Mouse (Mus musculus) G1E-ER4 (cell line): Measurements from ENCODE around the gene Tusc2. TPM values are rescaled to one million over a fixed set of nuclear protein-coding genes. Genes with fewer than 3 reads are reported as not detected.

Experiments
- GATA1 ChIP-seq: IDR thresholded peaks from one replicate; pipeline ENCODE4 v1.8.0; 2012; ENCODE audit warnings: low read length, inconsistent platforms
- polyA plus RNA-seq: library from polyadenylated mRNA; stranded (reverse); fragments of >175 nt; gene quantifications from 2 replicates; pipeline ENCODE4 v1.2.3, GENCODE M21; 2012

The Tusc2 gene
- polyA plus RNA-seq, 1 experiment: 31.3 TPM

DNA sequence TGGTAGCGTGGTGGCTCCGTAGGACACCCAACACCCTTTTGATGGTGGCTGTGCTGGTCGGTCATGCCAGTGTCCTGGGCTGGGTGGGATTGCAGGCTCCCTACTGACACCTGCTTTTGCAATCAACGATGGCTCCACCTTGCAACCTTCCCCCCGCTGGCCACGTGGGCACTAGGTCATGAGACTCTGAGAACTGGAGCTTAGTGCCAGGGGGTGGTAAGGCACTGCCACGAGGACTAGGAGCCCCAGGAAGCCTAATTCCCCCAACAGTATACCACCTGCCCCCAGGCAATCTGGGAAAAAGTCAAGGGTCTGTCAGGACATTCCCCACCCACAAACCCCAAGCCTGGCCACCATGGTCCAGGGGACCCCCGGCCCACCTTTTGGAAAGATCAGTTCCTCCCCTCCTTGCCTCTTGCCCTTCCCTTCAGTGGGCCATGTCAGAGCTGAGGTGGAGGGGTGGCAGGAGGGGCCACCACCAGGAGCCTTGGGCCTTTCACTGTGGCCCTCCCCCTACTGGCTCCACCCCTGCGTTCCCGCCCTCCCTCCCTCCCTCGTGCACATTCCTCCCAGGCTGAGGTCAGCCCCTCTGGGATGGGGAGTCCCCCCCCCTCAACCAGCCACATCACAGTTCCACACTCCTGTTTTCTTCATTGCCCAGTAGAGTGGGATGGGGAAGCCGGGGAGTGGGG lies 45.8 kb downstream of the Tusc2 start, which contains the start of gene Sema3b:
Sema3b (minus strand) TSS at position 489 of the 692 bp plus-strand sequence.
- no peak for TF ChIP-seq GATA1

DNA sequence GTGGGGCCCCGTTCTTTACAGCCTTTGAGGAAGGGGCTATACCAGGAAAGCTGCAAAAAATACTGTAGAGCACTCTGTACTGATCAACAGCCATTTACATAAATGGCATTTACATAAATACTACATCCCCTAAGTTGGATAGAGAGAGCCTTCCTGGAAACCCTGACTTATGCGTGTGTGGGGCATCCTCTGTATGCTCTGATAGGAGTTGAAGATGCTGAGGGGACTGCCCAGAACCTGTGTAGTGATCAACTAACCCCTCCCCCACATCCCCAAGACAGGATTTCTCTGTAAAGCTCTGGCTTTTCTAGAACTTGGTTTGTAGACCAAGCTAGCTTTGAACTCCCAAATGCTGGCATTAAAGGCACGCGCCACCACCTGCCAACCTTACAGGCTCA lies 46.4 kb downstream of the Tusc2 start:
- no peak for TF ChIP-seq GATA1

DNA sequence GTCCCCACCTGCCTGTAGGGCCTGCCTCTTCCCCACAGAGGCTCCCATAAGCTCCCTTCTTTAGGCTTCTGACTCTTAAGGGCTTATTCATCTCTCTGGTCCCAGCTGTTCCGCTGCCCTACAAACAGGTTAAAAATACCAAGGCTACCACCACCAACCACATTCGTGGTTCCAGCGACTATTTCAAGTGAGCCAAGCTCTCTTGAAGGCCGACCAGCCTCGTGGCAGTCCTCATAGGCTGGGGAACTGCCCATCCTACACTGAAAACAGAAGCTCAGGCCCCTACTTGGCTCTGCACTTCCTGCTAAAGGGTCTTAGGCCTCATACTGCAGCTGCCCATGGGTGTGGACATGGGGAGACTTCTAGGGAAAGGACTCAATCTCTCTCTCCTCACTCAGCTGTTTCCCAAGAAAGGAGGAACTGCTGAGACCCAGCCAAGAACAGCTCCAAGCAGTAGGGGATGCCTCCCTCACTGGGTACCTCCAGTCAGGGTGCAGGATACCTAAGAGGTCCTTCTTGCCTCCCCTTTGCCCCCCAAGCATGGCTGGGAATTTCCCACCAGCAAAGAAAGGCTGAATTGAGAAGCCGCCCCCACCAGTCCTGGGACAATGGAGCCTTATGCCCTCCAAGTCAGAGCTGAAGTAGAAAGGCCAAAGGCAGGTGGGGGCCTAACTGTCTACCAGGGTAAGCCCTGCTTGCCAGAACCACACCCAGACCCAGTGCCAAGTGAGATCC lies 48.6 kb downstream of the Tusc2 start:
- TF ChIP-seq GATA1: no peak

DNA sequence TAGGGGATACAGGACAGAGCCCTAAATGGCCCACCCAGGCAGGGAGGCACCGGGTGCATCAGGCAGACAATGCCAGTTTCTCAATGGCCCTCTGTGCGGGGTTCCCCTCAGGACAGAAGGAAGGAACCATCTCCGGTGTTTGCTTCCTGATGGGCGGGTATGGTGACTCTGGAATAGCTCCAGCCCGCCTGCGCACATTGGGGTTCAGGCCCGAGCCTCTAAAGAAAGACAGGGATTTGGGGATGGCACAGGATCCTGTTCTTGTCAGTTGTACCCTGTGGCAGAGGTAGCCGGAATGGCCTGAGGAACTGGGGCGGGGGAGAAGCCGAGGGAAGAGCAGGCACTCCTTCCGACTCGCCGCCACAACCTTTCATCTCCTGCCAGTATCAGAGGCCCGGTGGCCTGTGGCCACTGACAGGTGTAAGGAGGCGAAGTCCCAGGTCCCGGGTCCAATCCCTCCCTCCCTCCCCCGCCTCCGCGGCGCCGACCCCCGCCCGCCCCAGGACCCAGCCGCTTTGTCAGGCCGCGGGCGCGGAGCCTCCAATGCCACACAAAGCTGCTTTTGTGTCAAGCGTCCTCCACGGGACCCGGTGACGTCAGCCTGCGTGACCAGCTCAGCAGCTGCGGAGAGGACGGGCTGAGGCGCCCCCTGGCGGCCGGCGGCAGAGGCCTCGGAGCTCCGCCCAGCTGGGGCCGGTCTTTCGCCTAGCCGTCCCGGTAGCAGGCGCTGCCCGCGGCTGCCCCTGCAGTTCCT lies 49.3 kb downstream of the Tusc2 start:
- no peak for TF ChIP-seq GATA1

DNA sequence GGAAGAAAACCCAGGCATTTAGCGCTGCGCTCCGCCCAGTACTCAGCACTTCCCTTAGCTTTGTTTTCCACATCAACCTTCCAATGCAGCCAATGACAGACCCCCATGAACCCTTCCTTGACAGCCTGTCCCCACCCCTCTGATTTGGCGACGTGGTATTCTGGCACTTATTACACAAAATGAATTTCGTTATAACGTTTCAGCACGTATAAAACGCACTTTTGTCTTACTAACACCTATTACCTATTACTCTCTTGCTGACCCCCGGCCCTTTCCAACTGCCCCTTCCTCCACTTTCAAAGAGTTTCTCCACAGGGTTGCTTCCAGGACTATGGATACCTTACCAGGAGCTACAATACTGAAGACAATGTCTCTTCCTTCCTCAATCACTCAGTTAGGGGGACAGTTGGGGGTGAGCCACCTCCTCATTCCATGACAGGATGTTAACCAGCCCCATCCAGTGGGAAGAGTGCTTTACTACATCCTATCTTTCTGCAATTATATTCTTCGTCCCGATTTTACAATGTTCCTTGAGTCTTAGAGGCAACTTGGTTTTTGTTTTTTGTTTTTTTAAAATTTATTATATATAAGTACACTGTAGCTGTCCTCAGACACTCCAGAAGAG lies 50.0 kb downstream of the Tusc2 start:
- no peak for TF ChIP-seq GATA1

DNA sequence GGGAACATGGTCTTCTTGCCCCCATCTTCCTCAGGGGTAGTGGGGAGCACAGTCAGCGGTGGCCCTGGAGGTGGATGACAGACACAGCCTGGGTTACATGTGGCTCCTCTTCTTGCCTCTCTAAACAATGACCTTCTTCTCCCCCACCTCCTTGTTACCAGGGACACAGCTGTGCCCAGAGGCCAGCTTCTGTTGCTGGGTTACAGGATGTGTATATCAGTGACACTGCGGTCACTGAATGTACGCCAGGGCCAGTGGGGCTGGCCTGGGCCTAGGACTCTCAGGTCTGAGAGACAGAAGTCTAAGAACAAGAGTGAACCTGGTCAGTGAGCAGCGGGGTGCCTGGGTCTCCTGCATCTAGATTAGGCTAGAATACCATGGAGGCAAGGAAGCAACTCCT lies 52.0 kb downstream of the Tusc2 start:
- TF ChIP-seq GATA1: no peak

Other genes with a start within 250 kb of the Tusc2 start
- gene Hemk1, start 224.9 kb upstream of the Tusc2 start, polyA plus RNA-seq: 9.0 and 15.2 TPM in 2 replicates
- 0.14 and 0.16 TPM in 2 replicates for gene 6430571L13Rik, start 222.7 kb upstream of the Tusc2 start, polyA plus RNA-seq
- gene Cacna2d2, start 163.6 kb upstream of the Tusc2 start, polyA plus RNA-seq: not detected in 2 replicates
- gene Tmem115, start 29.3 kb upstream of the Tusc2 start, polyA plus RNA-seq: 35.6 and 43.9 TPM in 2 replicates
- 11.6 and 11.7 TPM in 2 replicates for gene Cyb561d2, start 21.1 kb upstream of the Tusc2 start, polyA plus RNA-seq
- gene Nprl2, start 21.0 kb upstream of the Tusc2 start, polyA plus RNA-seq: 0.68 and 0.92 TPM in 2 replicates
- 0.28 and 0.44 TPM in 2 replicates for gene Zmynd10, start 16.0 kb upstream of the Tusc2 start, polyA plus RNA-seq
- 10.7 and 15.9 TPM in 2 replicates for gene Rassf1, start 11.7 kb upstream of the Tusc2 start, polyA plus RNA-seq
- gene Hyal2, start 4.7 kb downstream of the Tusc2 start, polyA plus RNA-seq: 22.8 and 27.1 TPM in 2 replicates
- gene Hyal1, start 13.7 kb downstream of the Tusc2 start, polyA plus RNA-seq: 1.3 and 1.4 TPM in 2 replicates
- gene Naa80, start 15.6 kb downstream of the Tusc2 start, polyA plus RNA-seq: 35.5 and 40.9 TPM in 2 replicates
- 0.06 and 0.45 TPM in 2 replicates for gene Hyal3, start 17.6 kb downstream of the Tusc2 start, polyA plus RNA-seq
- 131 and 135 TPM in 2 replicates for gene Ifrd2, start 24.4 kb downstream of the Tusc2 start, polyA plus RNA-seq
- gene Sema3b, start 46.0 kb downstream of the Tusc2 start, polyA plus RNA-seq: not detected in 2 replicates
- gene Gnai2, start 72.1 kb downstream of the Tusc2 start, polyA plus RNA-seq: 427 and 551 TPM in 2 replicates
- gene Slc38a3, start 106.3 kb downstream of the Tusc2 start, polyA plus RNA-seq: not detected in 2 replicates
- not detected in 2 replicates for gene Gnat1, start 116.5 kb downstream of the Tusc2 start, polyA plus RNA-seq
- 0.02 and 0.05 TPM in 2 replicates for gene Sema3f, start 147.2 kb downstream of the Tusc2 start, polyA plus RNA-seq
- gene Rbm5, start 207.7 kb downstream of the Tusc2 start, polyA plus RNA-seq: 16.1 and 25.4 TPM in 2 replicates